Mouse (Mus musculus) stomach, postnatal 0 days (tissue): ENCODE results near the gene Cadm2. TPM values are rescaled to one million over a fixed set of nuclear protein-coding genes. Genes with fewer than 3 reads are reported as not detected.

ENCODE experiments used
- ATAC-seq: fragments of 200-750 bp; cut with Nextera tagmentation; 2 replicates; pipeline ENCODE4 v1.8.0; 2017; ENCODE audit not compliant: low FRiP score, low TSS enrichment
- DNase-seq: peaks from one replicate; pipeline ENCODE4 v3.0.0-alpha.2; 2016; ENCODE audit warnings: low spot score
- H3K27ac ChIP-seq: fragments of 300-500 bp; sonication (generic); replicated peaks from 2 replicates; pipeline ENCODE4 v1.5.1; 2014; ENCODE audit warnings: mild to moderate bottlenecking, control low read depth
- H3K27me3 ChIP-seq: fragments of 300-500 bp; sonication (generic); 2 replicates; pipeline ENCODE4 v1.6.1; 2014; ENCODE audit warnings: low read length; ENCODE audit not compliant: control insufficient read depth, insufficient read depth
- H3K36me3 ChIP-seq: fragments of 300-500 bp; sonication (generic); 2 replicates; pipeline ENCODE4 v1.6.1; 2014; ENCODE audit warnings: low read length, mixed read lengths; ENCODE audit not compliant: control insufficient read depth, insufficient read depth
- H3K4me1 ChIP-seq: fragments of 300-500 bp; sonication (generic); replicated peaks from 2 replicates; pipeline ENCODE4 v1.6.1; 2014; ENCODE audit warnings: antibody characterized with exemption; ENCODE audit not compliant: control insufficient read depth, insufficient read depth
- H3K4me2 ChIP-seq: fragments of 300-500 bp; sonication (generic); replicated peaks from 2 replicates; pipeline ENCODE4 v1.6.1; 2014; ENCODE audit warnings: low read depth, mild to moderate bottlenecking, control low read depth, moderate library complexity
- H3K4me3 ChIP-seq: fragments of 300-500 bp; sonication (generic); 2 replicates; pipeline ENCODE4 v1.5.1; 2014; ENCODE audit warnings: low read depth, low read length, control low read depth
- H3K9ac ChIP-seq: fragments of 300-500 bp; sonication (generic); 2 replicates; pipeline ENCODE4 v1.6.1; 2014; ENCODE audit warnings: mild to moderate bottlenecking, low read length, control low read depth, mixed read lengths
- H3K9me3 ChIP-seq: fragments of 300-500 bp; sonication (generic); 2 replicates; pipeline ENCODE4 v1.6.1; 2016; ENCODE audit warnings: low read length; ENCODE audit not compliant: control insufficient read depth
- CTCF ChIP-seq: IDR thresholded peaks from 2 replicates; pipeline ENCODE4 v1.5.1; 2016; ENCODE audit warnings: antibody characterized with exemption, low read depth, mild to moderate bottlenecking, moderate library complexity
- EP300 ChIP-seq: optimal IDR thresholded peaks from 2 replicates; pipeline ENCODE3; 2016; ENCODE audit warnings: antibody characterized with exemption
- WGBS: fragments of 180-500 bp; shearing (Covaris S2); extraction: QIAGEN DNeasy Blood & Tissue Kit; methylation state at CpG from one replicate; pipeline ENCODE4 v1.1.7; 2014; 5-methylcytosine and 5-hydroxymethylcytosine counted together
- polyA plus RNA-seq: library from polyadenylated mRNA; unstranded; fragments of >200 nt; fragmentation: Nextera tagmentation; extraction: Ambion mirVana; gene quantifications from 2 replicates; pipeline ENCODE4 v1.2.1, GENCODE M21; 2015

Gene Cadm2
- polyA plus RNA-seq, 1 experiment from 2014 or later = 0.29 TPM

- Histone ChIP-seq H3K4me1 (no peaks in the 10 kb centered on the region), H3K9me3 (no peaks in the 10 kb centered on the region), H3K36me3 (no peaks in the 10 kb centered on the region), H3K4me3 (no peak overlapping the region), H3K27me3 (no peaks in the 10 kb centered on the region), H3K27ac (no peak overlapping the region), H3K4me2 (no peak overlapping the region), H3K9ac (no peak overlapping the region)
- ATAC-seq (no peak), DNase-seq (no peak)
- 65% methylated on average over 6 of the region's 6 CpGs for WGBS
- TF ChIP-seq CTCF (no peak), EP300 (no peak)
Measured at GRCm38 (mm10) chr16:66891559-66892247, 729.0 kb downstream of the Cadm2 start.

- Histone ChIP-seq H3K27me3 (no peaks in the 10 kb centered on the region), H3K4me3 (no peak overlapping the region), H3K36me3 (no peaks in the 10 kb centered on the region), H3K4me1 (no peaks in the 10 kb centered on the region), H3K9me3 (no peaks in the 10 kb centered on the region), H3K4me2 (no peak overlapping the region), H3K27ac (no peak overlapping the region), H3K9ac (no peak overlapping the region)
- WGBS = 91% methylated on average over 8 of the region's 8 CpGs
- DNase-seq = no peak
- TF ChIP-seq EP300 = no peak
- no peak for ATAC-seq
Measured at GRCm38 (mm10) chr16:66889907-66890306, 730.8 kb downstream of the Cadm2 start.

GRCm38 (mm10) chr16:66882597-66882996 is 738.1 kb downstream of the Cadm2 start:
- DNase-seq (no peak), ATAC-seq (no peak)
- TF ChIP-seq CTCF (peak; percentile 37; the same call in 1 of the 2 replicates), EP300 (no peak)
- H3K9me3 ChIP-seq = no peaks in the 10 kb centered on the region
- no peak overlapping the region for H3K9ac ChIP-seq
- WGBS = 53% methylated on average over 3 of the region's 3 CpGs
- H3K4me2 ChIP-seq = no peak overlapping the region
- H3K27me3 ChIP-seq = no peaks in the 10 kb centered on the region
- H3K4me3 ChIP-seq = no peak overlapping the region
- H3K36me3 ChIP-seq = no peaks in the 10 kb centered on the region
- no peak overlapping the region for H3K27ac ChIP-seq
- no peaks in the 10 kb centered on the region for H3K4me1 ChIP-seq

DNA sequence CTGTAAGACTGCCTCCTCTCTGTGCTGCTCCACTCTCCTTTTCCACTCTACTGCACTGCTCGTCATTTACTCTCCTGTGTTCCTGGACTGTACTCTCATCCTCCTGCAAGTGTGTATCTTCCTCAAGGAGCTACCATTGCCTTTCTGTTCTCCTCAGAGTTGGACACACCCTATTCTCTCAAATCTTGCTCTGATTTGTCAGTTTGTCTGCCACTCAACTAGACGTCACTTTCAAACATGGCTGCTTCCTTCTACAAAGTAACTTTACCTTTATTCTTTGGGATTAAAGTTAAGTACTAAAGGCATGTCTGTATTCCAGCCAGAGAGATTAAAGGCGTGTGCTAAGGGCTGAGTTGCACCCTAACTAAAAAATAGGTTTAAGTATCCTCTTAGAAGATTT is 749.5 kb downstream of the Cadm2 start:
- no peak for ATAC-seq
- Histone ChIP-seq H3K9ac (no peak overlapping the region), H3K4me2 (no peak overlapping the region), H3K36me3 (no peaks in the 10 kb centered on the region), H3K27ac (no peak overlapping the region), H3K4me1 (no peaks in the 10 kb centered on the region), H3K9me3 (no peaks in the 10 kb centered on the region), H3K4me3 (no peak overlapping the region), H3K27me3 (no peaks in the 10 kb centered on the region)
- no peak for DNase-seq
- TF ChIP-seq EP300 (no peak), CTCF (no peak)
- 76% methylated on average over 3 of the region's 3 CpGs for WGBS

GRCm38 (mm10) chr16:66851047-66851446 is 769.7 kb downstream of the Cadm2 start:
- no peaks in the 10 kb centered on the region for H3K9me3 ChIP-seq
- no peaks in the 10 kb centered on the region for H3K4me1 ChIP-seq
- no peak overlapping the region for H3K4me3 ChIP-seq
- H3K27ac ChIP-seq = no peak overlapping the region
- WGBS = 71% methylated on average over 3 of the region's 3 CpGs
- H3K9ac ChIP-seq = no peak overlapping the region
- H3K36me3 ChIP-seq = no peaks in the 10 kb centered on the region
- no peak overlapping the region for H3K4me2 ChIP-seq
- TF ChIP-seq CTCF (no peak), EP300 (no peak)
- no peak for DNase-seq
- ATAC-seq = no peak
- H3K27me3 ChIP-seq = no peaks in the 10 kb centered on the region

DNA sequence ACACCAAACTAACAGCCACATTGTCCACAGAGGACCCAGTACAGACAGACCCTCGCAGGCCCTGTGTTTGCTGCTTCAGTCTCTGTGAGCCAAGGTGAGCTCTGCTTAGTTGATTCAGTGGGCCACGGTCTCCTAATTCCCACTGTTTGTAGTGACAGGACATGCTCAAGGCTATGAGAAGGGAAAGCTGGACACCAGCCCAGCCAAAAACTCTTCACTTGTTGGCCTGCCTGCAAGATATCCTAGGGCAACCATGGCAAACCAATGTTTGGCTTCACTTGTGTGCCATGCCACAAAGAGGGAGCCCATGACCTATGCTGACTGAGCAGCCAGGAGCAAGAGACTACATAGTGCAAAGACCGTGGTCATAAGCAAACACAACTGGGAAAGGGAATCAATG is 795.8 kb downstream of the Cadm2 start:
- no peaks in the 10 kb centered on the region for H3K9me3 ChIP-seq
- H3K9ac ChIP-seq = no peak overlapping the region
- H3K36me3 ChIP-seq = no peaks in the 10 kb centered on the region
- no peak overlapping the region for H3K4me2 ChIP-seq
- no peaks in the 10 kb centered on the region for H3K27me3 ChIP-seq
- no peak overlapping the region for H3K27ac ChIP-seq
- DNase-seq (no peak), ATAC-seq (no peak)
- no peak for TF ChIP-seq CTCF
- no peak for TF ChIP-seq EP300
- no peak overlapping the region for H3K4me3 ChIP-seq
- 58% methylated on average over 3 of the region's 3 CpGs for WGBS
- no peaks in the 10 kb centered on the region for H3K4me1 ChIP-seq
